Mouse (Mus musculus) midbrain, embryonic 11.5 days (tissue): ENCODE data around the gene Dnah6. TPM values are rescaled to one million over a fixed set of nuclear protein-coding genes. Genes with fewer than 3 reads are reported as not detected.
A peak's percentile ranks its signal among the peaks of the same experiment; 100 is the strongest.

Source experiments
- ATAC-seq: fragments of 200-750 bp; cut with Nextera tagmentation; 2 replicates; pipeline ENCODE4 v1.8.0; 2017; ENCODE audit warnings: moderate TSS enrichment, moderate library complexity; ENCODE audit not compliant: low FRiP score
- DNase-seq: peaks from one replicate; pipeline ENCODE4 v3.0.0; 2015; ENCODE audit warnings: low spot score; ENCODE audit errors: missing footprints
- H3K27ac ChIP-seq: fragments of 300-500 bp; sonication (generic); 2 replicates; pipeline ENCODE4 v1.5.1; 2014; ENCODE audit warnings: low read depth, low read length
- H3K27me3 ChIP-seq: fragments of 300-500 bp; sonication (generic); 2 replicates; pipeline ENCODE4 v1.6.1; 2014; ENCODE audit warnings: mild to moderate bottlenecking, low read length, moderate library complexity, mixed read lengths; ENCODE audit not compliant: control insufficient read depth, insufficient read depth
- H3K36me3 ChIP-seq: fragments of 300-500 bp; sonication (generic); 2 replicates; pipeline ENCODE4 v1.6.1; 2014; ENCODE audit warnings: mild to moderate bottlenecking, low read length, moderate library complexity, mixed read lengths; ENCODE audit not compliant: control insufficient read depth, insufficient read depth
- H3K4me1 ChIP-seq: fragments of 300-500 bp; sonication (generic); 2 replicates; pipeline ENCODE4 v1.6.1; 2014; ENCODE audit warnings: low read length; ENCODE audit not compliant: control insufficient read depth, insufficient read depth
- H3K4me2 ChIP-seq: fragments of 300-500 bp; sonication (generic); 2 replicates; pipeline ENCODE4 v1.6.1; 2014; ENCODE audit warnings: mild to moderate bottlenecking, moderate library complexity
- H3K4me3 ChIP-seq: fragments of 300-500 bp; sonication (generic); 2 replicates; pipeline ENCODE4 v1.5.1; 2014; ENCODE audit warnings: low read depth, low read length
- H3K9ac ChIP-seq: fragments of 300-500 bp; sonication (generic); 2 replicates; pipeline ENCODE4 v1.6.1; 2014; ENCODE audit warnings: low read length
- H3K9me3 ChIP-seq: fragments of 300-500 bp; sonication (generic); 2 replicates; pipeline ENCODE4 v1.6.1; 2016; ENCODE audit warnings: low read length; ENCODE audit not compliant: control insufficient read depth
- WGBS: fragments of 180-500 bp; shearing (Covaris S2); extraction: QIAGEN DNeasy Blood & Tissue Kit; methylation state at CpG from one replicate; pipeline ENCODE4 v1.1.7; 2014; 5-methylcytosine and 5-hydroxymethylcytosine counted together
- polyA plus RNA-seq: library from polyadenylated mRNA; unstranded; fragments of >200 nt; fragmentation: Nextera tagmentation; extraction: Ambion mirVana; gene quantifications from 2 replicates; pipeline ENCODE4 v1.2.1, GENCODE M21; 2014

The Dnah6 gene
- polyA plus RNA-seq, 1 experiment from 2014 or later, result 0.05 TPM

GRCm38 (mm10) chr6:73211602-73212001 is 9.8 kb downstream of the Dnah6 start:
- H3K9ac ChIP-seq, result no peak overlapping the region
- H3K9me3 ChIP-seq, result no peaks in the 10 kb centered on the region
- no peak overlapping the region for H3K4me2 ChIP-seq
- no peaks in the 10 kb centered on the region for H3K4me1 ChIP-seq
- H3K4me3 ChIP-seq, result no peak overlapping the region
- H3K27me3 ChIP-seq, result no peaks in the 10 kb centered on the region
- H3K36me3 ChIP-seq, result no peaks in the 10 kb centered on the region
- ATAC-seq (no peak), DNase-seq (no peak)
- no peak overlapping the region for H3K27ac ChIP-seq

- WGBS, result 89% methylated on average over 3 of the region's 3 CpGs
- no peaks in the 10 kb centered on the region for H3K9me3 ChIP-seq
- H3K9ac ChIP-seq, result no peak overlapping the region
These were observed 10.4 kb downstream of the Dnah6 start for GRCm38 (mm10) chr6:73211036-73211435.

GRCm38 (mm10) chr6:73210445-73210972 is 10.9 kb downstream of the Dnah6 start:
- Histone ChIP-seq H3K9ac (no peak overlapping the region), H3K4me2 (no peak overlapping the region), H3K4me3 (no peak overlapping the region), H3K4me1 (no peaks in the 10 kb centered on the region), H3K9me3 (no peaks in the 10 kb centered on the region), H3K27ac (no peak overlapping the region), H3K27me3 (no peaks in the 10 kb centered on the region), H3K36me3 (no peaks in the 10 kb centered on the region)
- no peak for DNase-seq
- no peak for ATAC-seq
- 88% methylated on average over 4 of the region's 4 CpGs for WGBS

More at GRCm38 (mm10) chr6:73211036-73211435, 10.4 kb downstream of the Dnah6 start:
- H3K27ac ChIP-seq, result no peak overlapping the region
- ATAC-seq (no peak), DNase-seq (no peak)
- H3K4me1 ChIP-seq, result no peaks in the 10 kb centered on the region
- H3K27me3 ChIP-seq, result no peaks in the 10 kb centered on the region
- H3K36me3 ChIP-seq, result no peaks in the 10 kb centered on the region
- no peak overlapping the region for H3K4me3 ChIP-seq
- H3K4me2 ChIP-seq, result no peak overlapping the region

GRCm38 (mm10) chr6:73209598-73209997 is 11.9 kb downstream of the Dnah6 start:
- no peak overlapping the region for H3K4me2 ChIP-seq

GRCm38 (mm10) chr6:73204937-73205336 is 16.5 kb downstream of the Dnah6 start:
- H3K9ac ChIP-seq, result no peak overlapping the region
- no peak overlapping the region for H3K27ac ChIP-seq
- DNase-seq (peak; percentile 60), ATAC-seq (no peak)
- H3K27me3 ChIP-seq, result no peaks in the 10 kb centered on the region
- H3K4me3 ChIP-seq, result no peak overlapping the region
- H3K4me2 ChIP-seq, result no peak overlapping the region
- WGBS, result 86% methylated on average over 4 of the region's 4 CpGs
- no peaks in the 10 kb centered on the region for H3K36me3 ChIP-seq
- no peaks in the 10 kb centered on the region for H3K4me1 ChIP-seq
- no peaks in the 10 kb centered on the region for H3K9me3 ChIP-seq

More at GRCm38 (mm10) chr6:73209598-73209997, 11.9 kb downstream of the Dnah6 start:
- Histone ChIP-seq H3K27ac (no peak overlapping the region), H3K9me3 (no peaks in the 10 kb centered on the region), H3K4me1 (no peaks in the 10 kb centered on the region), H3K9ac (no peak overlapping the region), H3K36me3 (no peaks in the 10 kb centered on the region), H3K4me3 (no peak overlapping the region), H3K27me3 (no peaks in the 10 kb centered on the region)
- DNase-seq, result no peak
- no peak for ATAC-seq
- 92% methylated on average over 6 of the region's 6 CpGs for WGBS

GRCm38 (mm10) chr6:73203724-73204123 is 17.7 kb downstream of the Dnah6 start:
- WGBS, result 77% methylated on average over 2 of the region's 2 CpGs
- ATAC-seq, result no peak

GRCm38 (mm10) chr6:73195291-73195690 is 26.2 kb downstream of the Dnah6 start:
- H3K27ac ChIP-seq, result no peak overlapping the region
- H3K4me1 ChIP-seq, result no peaks in the 10 kb centered on the region
- DNase-seq, result no peak
- no peak overlapping the region for H3K4me2 ChIP-seq
- H3K9me3 ChIP-seq, result no peaks in the 10 kb centered on the region; the same call in 1 of the 2 replicates
- no peak overlapping the region for H3K9ac ChIP-seq
- H3K4me3 ChIP-seq, result no peak overlapping the region
- WGBS, result 91% methylated on average over 13 of the region's 13 CpGs
- H3K36me3 ChIP-seq, result no peaks in the 10 kb centered on the region
- no peaks in the 10 kb centered on the region for H3K27me3 ChIP-seq
- no peak for ATAC-seq

More at GRCm38 (mm10) chr6:73203724-73204123, 17.7 kb downstream of the Dnah6 start:
- Histone ChIP-seq H3K27me3 (no peaks in the 10 kb centered on the region), H3K4me3 (no peak overlapping the region), H3K4me1 (no peaks in the 10 kb centered on the region), H3K36me3 (no peaks in the 10 kb centered on the region), H3K9me3 (no peaks in the 10 kb centered on the region), H3K27ac (no peak overlapping the region), H3K9ac (no peak overlapping the region), H3K4me2 (no peak overlapping the region)
- DNase-seq, result no peak

- H3K27ac ChIP-seq, result no peak overlapping the region
- H3K9me3 ChIP-seq, result no peaks in the 10 kb centered on the region
- no peak overlapping the region for H3K4me2 ChIP-seq
- no peak for ATAC-seq
- H3K9ac ChIP-seq, result no peak overlapping the region
- no peaks in the 10 kb centered on the region for H3K36me3 ChIP-seq
- H3K4me3 ChIP-seq, result no peak overlapping the region
- 77% methylated on average over 6 of the region's 6 CpGs for WGBS
- DNase-seq, result peak; percentile 23
- H3K4me1 ChIP-seq, result no peaks in the 10 kb centered on the region
- no peaks in the 10 kb centered on the region for H3K27me3 ChIP-seq
These were observed 30.7 kb downstream of the Dnah6 start for GRCm38 (mm10) chr6:73190756-73191155.

- Histone ChIP-seq H3K27ac (no peak overlapping the region), H3K4me3 (no peak overlapping the region), H3K9ac (no peak overlapping the region), H3K4me1 (no peaks in the 10 kb centered on the region), H3K4me2 (no peak overlapping the region), H3K27me3 (no peaks in the 10 kb centered on the region), H3K9me3 (no peaks in the 10 kb centered on the region), H3K36me3 (no peaks in the 10 kb centered on the region)
- 83% methylated on average over 5 of the region's 5 CpGs for WGBS
- DNase-seq, result peak; percentile 61
- no peak for ATAC-seq
These were observed 37.2 kb downstream of the Dnah6 start for GRCm38 (mm10) chr6:73184276-73184675.
